Mouse (Mus musculus) hindbrain, postnatal 0 days (tissue): ENCODE results near the gene Slc11a1. TPM values are rescaled to one million over a fixed set of nuclear protein-coding genes. Genes with fewer than 3 reads are reported as not detected.
A peak's percentile ranks its signal among the peaks of the same experiment; 100 is the strongest.
"Not testable (repeated sequence)": the region's sequence is repeated elsewhere in the genome, so short reads cannot be mapped to it uniquely, and the experiment has no call there.

Experiments
- ATAC-seq: fragments of 200-750 bp; cut with Nextera tagmentation; 2 replicates; pipeline ENCODE4 v1.8.0; 2017; ENCODE audit warnings: mild to moderate bottlenecking, moderate TSS enrichment, moderate library complexity
- DNase-seq: peaks from one replicate; pipeline ENCODE4 v3.0.0-alpha.2; 2015; ENCODE audit warnings: low spot score
- H3K27ac ChIP-seq: fragments of 300-500 bp; sonication (generic); 2 replicates; pipeline ENCODE4 v1.5.1; 2014; ENCODE audit warnings: mild to moderate bottlenecking
- H3K27me3 ChIP-seq: fragments of 300-500 bp; sonication (generic); 2 replicates; pipeline ENCODE4 v1.6.1; 2014; ENCODE audit warnings: low read length, mixed read lengths; ENCODE audit not compliant: insufficient read depth
- H3K36me3 ChIP-seq: fragments of 300-500 bp; sonication (generic); 2 replicates; pipeline ENCODE4 v1.6.1; 2014; ENCODE audit warnings: low read length, mixed read lengths; ENCODE audit not compliant: insufficient read depth
- H3K4me1 ChIP-seq: fragments of 300-500 bp; sonication (generic); 2 replicates; pipeline ENCODE4 v1.6.1; 2014; ENCODE audit warnings: antibody characterized with exemption, low read length, mixed read lengths; ENCODE audit not compliant: insufficient read depth
- H3K4me2 ChIP-seq: fragments of 300-500 bp; sonication (generic); 2 replicates; pipeline ENCODE4 v1.6.1; 2014; ENCODE audit warnings: low read depth, mild to moderate bottlenecking, low read length, moderate library complexity, mixed read lengths
- H3K4me3 ChIP-seq: fragments of 300-500 bp; sonication (generic); 2 replicates; pipeline ENCODE4 v1.5.1; 2014; ENCODE audit warnings: low read length
- H3K9ac ChIP-seq: fragments of 300-500 bp; sonication (generic); replicated peaks from 2 replicates; pipeline ENCODE4 v1.6.1; 2014; ENCODE audit warnings: mild to moderate bottlenecking, low read length, moderate library complexity, mixed read lengths
- H3K9me3 ChIP-seq: fragments of 300-500 bp; sonication (generic); 2 replicates; pipeline ENCODE4 v1.6.1; 2016; ENCODE audit warnings: low read length, mixed read lengths
- CTCF ChIP-seq: IDR thresholded peaks from 2 replicates; pipeline ENCODE4 v1.5.1; 2016; ENCODE audit warnings: antibody characterized with exemption, control low read depth, low read depth
- WGBS: fragments of 180-500 bp; shearing (Covaris S2); extraction: QIAGEN DNeasy Blood & Tissue Kit; methylation state at CpG from one replicate; pipeline ENCODE4 v1.1.7; 2014; 5-methylcytosine and 5-hydroxymethylcytosine counted together
- polyA plus RNA-seq: library from polyadenylated mRNA; unstranded; fragments of >200 nt; fragmentation: Nextera tagmentation; extraction: Ambion mirVana; gene quantifications from 2 replicates; pipeline ENCODE4 v1.2.1, GENCODE M21; 2015
- total RNA-seq: library from RNA; depleted of rRNA; stranded (reverse); fragments of >200 nt; gene quantifications from 2 replicates; pipeline ENCODE4 v1.2.3, GENCODE M21; 2014; rRNA removed

Slc11a1 gene
- total RNA-seq (3.6 and 10.6 TPM in 2 replicates), polyA plus RNA-seq (2.3 and 2.9 TPM in 2 replicates)

GRCm38 (mm10) chr1:74374980-74375379 is at the start of gene Slc11a1:
Gene Slc11a1 (plus strand): TSS chr1:74375195.
- Histone ChIP-seq H3K4me2 (no peak within 1 kb of the TSS), H3K9ac (no peak within 1 kb of the TSS), H3K27me3 (no peaks in the 10 kb centered on the region), H3K27ac (no peak within 1 kb of the TSS), H3K36me3 (no peaks in the 10 kb centered on the region), H3K9me3 (no peaks in the 10 kb centered on the region), H3K4me1 (no peaks in the 10 kb centered on the region), H3K4me3 (no peak within 1 kb of the TSS)
- ATAC-seq (no peak), DNase-seq (no peak)
- TF ChIP-seq CTCF = no peak
- 78% methylated on average over 8 of the region's 8 CpGs for WGBS

- not testable (repeated sequence) for H3K9ac ChIP-seq, H3K36me3 ChIP-seq, H3K4me2 ChIP-seq, H3K27me3 ChIP-seq, H3K27ac ChIP-seq, DNase-seq, H3K9me3 ChIP-seq, H3K4me3 ChIP-seq, ATAC-seq, H3K4me1 ChIP-seq
- WGBS = 64% methylated on average over 2 of the region's 2 CpGs
These were observed 48.1 kb upstream of the Slc11a1 start for GRCm38 (mm10) chr1:74326916-74327315.

- no peak overlapping the region for H3K4me2 ChIP-seq
These were observed 45.0 kb upstream of the Slc11a1 start for GRCm38 (mm10) chr1:74329899-74330431.

GRCm38 (mm10) chr1:74331046-74331681 is 43.8 kb upstream of the Slc11a1 start:
- DNase-seq = no peak
- H3K4me2 ChIP-seq = no peak overlapping the region
- peak overlapping the region; percentile 49 for H3K27ac ChIP-seq

More at GRCm38 (mm10) chr1:74329899-74330431, 45.0 kb upstream of the Slc11a1 start:
- Histone ChIP-seq H3K9me3 (no peaks in the 10 kb centered on the region), H3K9ac (no peak overlapping the region), H3K27me3 (no peaks in the 10 kb centered on the region), H3K36me3 (no peaks in the 10 kb centered on the region), H3K4me1 (peaks cover 10% of the 10 kb centered on the region), H3K27ac (peak overlapping the region; percentile 7; the same call in 1 of the 2 replicates), H3K4me3 (no peak overlapping the region)
- WGBS = 68% methylated on average over 7 of the region's 7 CpGs
- TF ChIP-seq CTCF = no peak
- ATAC-seq (no peak), DNase-seq (peak; percentile 36)

DNA sequence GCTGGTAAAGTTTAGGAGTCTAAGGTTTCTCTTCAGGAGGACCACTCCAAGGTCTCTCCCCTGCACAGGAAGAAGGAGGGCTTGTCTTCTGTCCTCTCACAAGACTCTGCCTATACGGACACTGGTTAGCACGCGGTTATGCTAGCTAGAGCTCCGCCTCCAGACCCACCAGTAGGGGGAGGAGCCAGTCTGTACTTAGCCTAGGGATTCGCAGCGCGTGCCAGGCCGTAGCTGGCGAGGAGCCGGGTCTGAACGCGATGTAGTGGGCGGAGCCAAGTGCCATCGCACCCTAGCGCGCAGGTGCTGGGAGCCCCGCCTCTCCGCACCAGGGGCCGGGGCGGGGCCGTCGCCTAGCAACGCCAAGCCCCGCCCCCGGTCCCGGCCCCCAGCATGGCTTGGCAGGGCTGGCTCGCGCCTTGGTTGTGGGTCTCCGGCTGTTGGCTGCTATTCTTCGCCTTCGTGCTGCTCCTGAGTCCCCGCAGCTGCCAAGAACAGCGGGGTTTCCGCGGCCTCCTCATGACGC is 42.7 kb upstream of the Slc11a1 start:
- Histone ChIP-seq H3K4me2 (peak overlapping the region; percentile 85), H3K4me1 (peaks cover 16% of the 10 kb centered on the region), H3K9me3 (no peaks in the 10 kb centered on the region), H3K36me3 (no peaks in the 10 kb centered on the region), H3K27ac (peak overlapping the region; percentile 79), H3K4me3 (peak overlapping the region; percentile 50), H3K27me3 (no peaks in the 10 kb centered on the region), H3K9ac (peak overlapping the region; percentile 54)
- WGBS = 0% methylated on average over 36 of the region's 36 CpGs
- peak; percentile 63 for TF ChIP-seq CTCF
- ATAC-seq (peak; percentile 96), DNase-seq (peak; percentile 98)

More at GRCm38 (mm10) chr1:74331046-74331681, 43.8 kb upstream of the Slc11a1 start:
- TF ChIP-seq CTCF = no peak
- H3K4me1 ChIP-seq = peaks cover 15% of the 10 kb centered on the region
- no peak overlapping the region for H3K9ac ChIP-seq
- WGBS = 72% methylated on average over 4 of the region's 4 CpGs
- H3K4me3 ChIP-seq = no peak overlapping the region
- no peaks in the 10 kb centered on the region for H3K27me3 ChIP-seq
- H3K9me3 ChIP-seq = no peaks in the 10 kb centered on the region
- no peak for ATAC-seq
- H3K36me3 ChIP-seq = no peaks in the 10 kb centered on the region

DNA sequence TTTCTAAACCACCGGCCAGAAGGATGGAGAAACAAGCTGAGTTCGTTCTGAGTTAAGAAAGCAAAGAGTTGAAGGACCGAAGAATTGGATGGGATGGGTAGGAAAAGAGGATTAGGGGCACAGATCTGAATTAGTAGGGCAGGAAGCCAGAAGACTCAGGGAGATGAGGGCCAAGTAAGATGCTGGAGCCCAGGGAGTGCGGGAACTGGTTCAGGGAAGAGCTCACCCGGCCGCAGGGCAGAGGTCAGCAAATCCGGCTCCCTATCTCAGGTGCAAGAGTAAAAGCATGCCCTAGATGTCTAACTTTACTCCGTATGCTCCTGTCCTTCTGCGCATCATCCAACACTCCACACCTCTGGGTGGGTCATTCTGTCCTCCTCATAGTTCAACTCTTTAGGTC is 42.1 kb upstream of the Slc11a1 start:
- no peaks in the 10 kb centered on the region for H3K36me3 ChIP-seq
- peak overlapping the region; percentile 79 for H3K27ac ChIP-seq
- TF ChIP-seq CTCF = no peak
- H3K4me2 ChIP-seq = peak overlapping the region; percentile 85
- H3K9ac ChIP-seq = peak overlapping the region; percentile 54
- ATAC-seq (no peak), DNase-seq (no peak)
- H3K27me3 ChIP-seq = no peaks in the 10 kb centered on the region
- no peaks in the 10 kb centered on the region for H3K9me3 ChIP-seq
- H3K4me1 ChIP-seq = peaks cover 20% of the 10 kb centered on the region
- WGBS = 4% methylated on average over 9 of the region's 9 CpGs
- peak overlapping the region; percentile 50 for H3K4me3 ChIP-seq

DNA sequence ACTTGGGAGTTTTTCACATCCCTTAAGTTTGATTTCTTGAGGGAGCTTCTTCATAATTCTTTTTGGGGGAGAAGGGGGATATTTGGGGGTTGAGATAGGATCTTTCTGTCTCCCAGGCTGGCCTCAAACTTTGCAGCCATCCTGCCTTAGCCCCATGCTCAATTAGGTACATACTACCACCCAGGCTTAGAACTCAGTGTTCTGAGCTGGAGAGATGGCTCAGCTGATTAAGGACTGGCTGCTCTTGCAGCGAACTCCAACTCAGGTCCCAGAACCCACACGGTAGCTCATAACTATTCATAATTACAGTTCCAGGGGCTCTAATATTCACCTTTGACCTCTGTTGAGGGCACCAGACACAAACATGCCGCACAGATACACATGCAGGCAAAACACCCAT is 40.4 kb upstream of the Slc11a1 start:
- no peak overlapping the region for H3K9ac ChIP-seq
- peaks cover 20% of the 10 kb centered on the region for H3K4me1 ChIP-seq
- WGBS = 78% methylated on average over 3 of the region's 3 CpGs
- no peak overlapping the region for H3K27ac ChIP-seq
- H3K9me3 ChIP-seq = no peaks in the 10 kb centered on the region
- DNase-seq (no peak), ATAC-seq (no peak)
- H3K27me3 ChIP-seq = no peaks in the 10 kb centered on the region
- no peak overlapping the region for H3K4me3 ChIP-seq
- TF ChIP-seq CTCF = no peak
- H3K36me3 ChIP-seq = no peaks in the 10 kb centered on the region
- no peak overlapping the region for H3K4me2 ChIP-seq
